Mouse (Mus musculus): ENCODE measurements at regions not wholly inside any gene's neighbourhood (a gene's known extent, or its start where the extent isn't known, plus 50 kb on each side); places are given as distances from the start of the nearest gene placed in this dataset.

DNA sequence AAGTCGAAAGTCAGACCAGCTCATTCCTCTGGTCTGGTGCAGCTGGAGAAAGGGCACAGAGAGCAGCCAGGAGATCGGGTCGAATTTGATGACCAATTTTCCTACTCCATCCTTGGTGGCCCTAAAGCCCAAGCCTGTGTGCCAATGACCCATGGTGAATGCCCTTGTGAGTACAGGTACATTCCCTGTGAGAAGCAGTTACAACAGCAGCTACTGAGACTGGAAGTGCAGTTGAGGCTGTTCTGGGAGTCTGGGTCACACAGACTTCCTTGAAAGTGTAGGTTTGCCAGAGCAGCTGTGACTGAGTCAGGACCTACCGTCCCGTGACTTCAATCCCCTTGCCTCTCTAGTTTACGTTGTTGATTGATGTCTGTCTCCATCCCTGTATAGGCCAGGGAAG is 129.8 kb upstream of the Habp2 start:
- no peak for TF ChIP-seq MAX (IDR thresholded peaks at IDR 0.05)
- Histone ChIP-seq H3ac (ENCODE audit: control insufficient read depth, insufficient read length, low read depth) (no peak overlapping the region), H3K27me3 (ENCODE audit: control insufficient read depth, insufficient read depth, insufficient read length) (peaks cover 3% of the 10 kb centered on the region), H3K36me3 (ENCODE audit: control insufficient read depth, insufficient read depth) (no peaks in the 10 kb centered on the region), H3K79me3 (ENCODE audit: low read depth) (no peaks in the 10 kb centered on the region), H3K79me2 (ENCODE audit: control insufficient read depth, insufficient read depth) (no peaks in the 10 kb centered on the region), H3K4me3 (ENCODE audit: insufficient read depth, poor library complexity, severe bottlenecking) (no peak overlapping the region)

DNA sequence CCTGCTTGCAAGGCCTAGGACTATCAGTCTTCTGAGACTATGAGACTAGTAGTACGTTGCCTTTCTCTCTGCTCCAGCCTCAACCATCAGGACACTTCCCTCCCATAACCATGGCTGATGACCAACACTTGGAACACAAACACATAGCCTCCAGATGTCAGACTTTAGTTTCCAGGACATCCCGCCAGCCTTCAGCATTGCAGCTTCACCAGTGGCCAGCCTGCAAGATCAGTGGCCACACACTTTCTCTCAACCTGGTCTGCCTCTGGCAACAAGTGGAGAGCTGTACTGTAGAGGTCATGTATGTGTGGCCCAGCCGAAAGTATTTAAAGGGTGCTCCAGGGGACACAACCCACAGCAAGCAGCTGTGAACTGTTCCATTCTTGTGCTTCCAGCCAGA is 124.8 kb upstream of the Habp2 start:
- Histone ChIP-seq H3K79me3 (ENCODE audit: low read depth) (no peaks in the 10 kb centered on the region), H3K27me3 (ENCODE audit: control insufficient read depth, insufficient read depth, insufficient read length) (peaks cover 2% of the 10 kb centered on the region), H3ac (ENCODE audit: control insufficient read depth, insufficient read length, low read depth) (no peak overlapping the region), H3K4me3 (ENCODE audit: insufficient read depth, poor library complexity, severe bottlenecking) (no peak overlapping the region), H3K79me2 (ENCODE audit: control insufficient read depth, insufficient read depth) (no peaks in the 10 kb centered on the region), H3K36me3 (ENCODE audit: control insufficient read depth, insufficient read depth) (no peaks in the 10 kb centered on the region)
- TF ChIP-seq FOSL1 (IDR thresholded peaks at IDR 0.05; ENCODE audit: insufficient read depth, low read length, poor library complexity, severe bottlenecking) (no peak), USF1 (IDR thresholded peaks at IDR 0.05; ENCODE audit: low read depth) (no peak), CEBPB (IDR thresholded peaks at IDR 0.05; ENCODE audit: low read depth) (no peak), MYOD1 (IDR thresholded peaks at IDR 0.05; ENCODE audit: control insufficient read depth, insufficient read length, low read depth) (no peak), MAX (IDR thresholded peaks at IDR 0.05) (no peak), MYOG (IDR thresholded peaks at IDR 0.05; ENCODE audit: control insufficient read depth, extremely low read depth, insufficient read length) (no peak), CTCF (IDR thresholded peaks at IDR 0.05; ENCODE audit: control insufficient read depth, insufficient read depth, insufficient read length) (no peak)

DNA sequence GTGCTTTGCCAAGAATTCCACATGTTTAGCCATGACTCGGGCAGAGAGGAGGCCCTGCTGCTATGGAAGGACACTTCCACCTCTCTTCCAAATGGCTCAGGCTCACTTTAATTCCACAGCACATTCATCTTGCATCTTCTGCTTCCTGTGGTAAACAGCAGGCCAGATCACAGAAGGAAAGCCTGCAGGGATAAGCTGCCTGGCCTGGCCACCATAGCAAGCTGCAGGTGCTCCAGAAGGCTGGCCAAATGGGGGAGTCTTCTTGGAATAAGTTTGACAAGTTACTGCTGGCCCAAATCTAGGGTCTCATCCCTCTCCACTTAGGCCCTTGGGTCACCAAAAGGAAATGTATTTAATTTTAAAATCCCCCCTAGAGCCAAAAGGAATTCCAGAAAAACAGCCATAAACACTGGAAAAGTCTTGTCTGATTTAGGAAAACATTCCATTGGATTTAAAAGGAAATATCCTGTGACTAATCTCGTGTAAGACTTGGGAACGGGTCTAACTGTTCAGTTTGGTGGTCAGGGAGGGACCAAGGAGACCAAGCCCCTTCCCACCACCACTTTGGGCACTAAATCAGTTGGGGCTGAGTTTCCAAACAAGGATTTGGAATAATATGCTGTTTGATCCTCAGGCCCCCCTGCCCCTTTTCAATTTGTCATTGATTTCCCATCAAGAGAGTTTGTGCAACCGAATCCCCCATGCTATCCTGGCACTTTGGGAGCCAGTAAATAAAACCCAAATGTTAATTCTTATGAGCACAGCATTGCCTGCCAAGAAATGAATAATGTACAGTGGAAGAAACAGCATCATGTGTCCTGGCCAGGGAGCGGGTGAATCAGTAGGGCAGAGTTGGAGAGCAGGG is 117.6 kb upstream of the Habp2 start:
- H3K79me2 ChIP-seq (ENCODE audit: control insufficient read depth, insufficient read depth), result no peaks in the 10 kb centered on the region
- no peaks in the 10 kb centered on the region for H3K36me3 ChIP-seq (ENCODE audit: control insufficient read depth, insufficient read depth)
- peaks cover 3% of the 10 kb centered on the region for H3K27me3 ChIP-seq (ENCODE audit: control insufficient read depth, insufficient read depth, insufficient read length)
- H3ac ChIP-seq (ENCODE audit: control insufficient read depth, insufficient read length, low read depth), result no peak overlapping the region
- H3K4me3 ChIP-seq (ENCODE audit: insufficient read depth, poor library complexity, severe bottlenecking), result no peak overlapping the region
- H3K79me3 ChIP-seq (ENCODE audit: low read depth), result no peaks in the 10 kb centered on the region
- TF ChIP-seq USF1 (IDR thresholded peaks at IDR 0.05; ENCODE audit: low read depth) (no peak), CTCF (IDR thresholded peaks at IDR 0.05; ENCODE audit: control insufficient read depth, insufficient read depth, insufficient read length) (no peak), FOSL1 (IDR thresholded peaks at IDR 0.05; ENCODE audit: insufficient read depth, low read length, poor library complexity, severe bottlenecking) (no peak), CEBPB (IDR thresholded peaks at IDR 0.05; ENCODE audit: low read depth) (no peak), MYOG (IDR thresholded peaks at IDR 0.05; ENCODE audit: control insufficient read depth, extremely low read depth, insufficient read length) (no peak), MAX (IDR thresholded peaks at IDR 0.05) (no peak), MYOD1 (IDR thresholded peaks at IDR 0.05; ENCODE audit: control insufficient read depth, insufficient read length, low read depth) (no peak)

DNA sequence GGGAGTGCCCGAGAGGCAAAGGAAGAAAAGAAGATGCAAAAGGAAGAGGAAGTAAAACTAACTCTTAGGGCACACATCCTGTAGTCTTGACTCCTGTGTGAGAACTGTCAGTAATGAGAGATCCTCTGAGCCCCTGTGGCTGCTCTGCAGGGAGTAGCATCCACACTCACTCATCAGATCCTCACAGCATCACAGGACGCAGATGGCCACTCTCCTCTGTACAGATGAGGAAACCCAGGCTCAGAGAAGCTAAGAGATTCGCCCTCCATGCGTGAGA is 117.0 kb upstream of the Habp2 start:
- Histone ChIP-seq H3K79me3 (ENCODE audit: low read depth) (no peaks in the 10 kb centered on the region), H3ac (ENCODE audit: control insufficient read depth, insufficient read length, low read depth) (no peak overlapping the region), H3K79me2 (ENCODE audit: control insufficient read depth, insufficient read depth) (no peaks in the 10 kb centered on the region), H3K36me3 (ENCODE audit: control insufficient read depth, insufficient read depth) (no peaks in the 10 kb centered on the region), H3K27me3 (ENCODE audit: control insufficient read depth, insufficient read depth, insufficient read length) (peaks cover 3% of the 10 kb centered on the region), H3K4me3 (ENCODE audit: insufficient read depth, poor library complexity, severe bottlenecking) (no peak overlapping the region)
- no peak for TF ChIP-seq MYOG (IDR thresholded peaks at IDR 0.05; ENCODE audit: control insufficient read depth, extremely low read depth, insufficient read length)
- no peak for TF ChIP-seq CTCF (IDR thresholded peaks at IDR 0.05; ENCODE audit: control insufficient read depth, insufficient read depth, insufficient read length)
- no peak for TF ChIP-seq MYOD1 (IDR thresholded peaks at IDR 0.05; ENCODE audit: control insufficient read depth, insufficient read length, low read depth)
- no peak for TF ChIP-seq MAX (IDR thresholded peaks at IDR 0.05)
- no peak for TF ChIP-seq USF1 (IDR thresholded peaks at IDR 0.05; ENCODE audit: low read depth)
- TF ChIP-seq CEBPB (IDR thresholded peaks at IDR 0.05; ENCODE audit: low read depth), result no peak
- no peak for TF ChIP-seq FOSL1 (IDR thresholded peaks at IDR 0.05; ENCODE audit: insufficient read depth, low read length, poor library complexity, severe bottlenecking)

- no peaks in the 10 kb centered on the region for H3K79me3 ChIP-seq (ENCODE audit: low read depth)
- no peaks in the 10 kb centered on the region for H3K79me2 ChIP-seq (ENCODE audit: control insufficient read depth, insufficient read depth)
- H3ac ChIP-seq (ENCODE audit: control insufficient read depth, insufficient read length, low read depth), result no peak overlapping the region
- no peaks in the 10 kb centered on the region for H3K36me3 ChIP-seq (ENCODE audit: control insufficient read depth, insufficient read depth)
- H3K27me3 ChIP-seq (ENCODE audit: control insufficient read depth, insufficient read depth, insufficient read length), result peaks cover 5% of the 10 kb centered on the region
- TF ChIP-seq CTCF (IDR thresholded peaks at IDR 0.05; ENCODE audit: control insufficient read depth, insufficient read depth, insufficient read length), result no peak
- no peak overlapping the region for H3K4me3 ChIP-seq (ENCODE audit: insufficient read depth, poor library complexity, severe bottlenecking)
Measured at GRCm38 (mm10) chr19:56172454-56172853, 114.5 kb upstream of the Habp2 start.

DNA sequence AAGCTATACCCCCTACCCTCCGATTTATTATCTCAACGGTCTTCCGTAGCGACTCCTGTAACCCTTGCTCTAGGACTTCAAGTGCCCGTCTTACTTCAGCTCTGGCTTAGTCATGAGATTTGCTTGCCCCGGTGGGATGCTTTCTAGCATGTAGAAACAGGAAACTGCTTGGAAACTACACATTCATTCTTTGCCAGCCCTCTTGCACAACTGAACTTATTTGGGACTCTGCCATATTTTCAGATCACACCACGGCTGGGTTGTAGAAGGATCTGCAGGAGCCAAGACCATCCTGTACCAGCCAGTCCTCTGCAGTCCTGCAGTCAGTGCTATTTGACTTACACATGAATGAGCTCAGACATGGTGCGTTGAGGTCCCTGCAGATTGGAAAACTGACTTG is 110.9 kb upstream of the Habp2 start:
- no peak overlapping the region for H3ac ChIP-seq (ENCODE audit: control insufficient read depth, insufficient read length, low read depth)
- TF ChIP-seq MYOD1 (IDR thresholded peaks at IDR 0.05; ENCODE audit: control insufficient read depth, insufficient read length, low read depth), result no peak
- TF ChIP-seq CEBPB (IDR thresholded peaks at IDR 0.05; ENCODE audit: low read depth), result peak; percentile 38
- peaks cover 19% of the 10 kb centered on the region for H3K27me3 ChIP-seq (ENCODE audit: control insufficient read depth, insufficient read depth, insufficient read length)
- H3K36me3 ChIP-seq (ENCODE audit: control insufficient read depth, insufficient read depth), result no peaks in the 10 kb centered on the region
- H3K79me2 ChIP-seq (ENCODE audit: control insufficient read depth, insufficient read depth), result no peaks in the 10 kb centered on the region
- no peaks in the 10 kb centered on the region for H3K79me3 ChIP-seq (ENCODE audit: low read depth)
- H3K4me3 ChIP-seq (ENCODE audit: insufficient read depth, poor library complexity, severe bottlenecking), result no peak overlapping the region
